Mouse (Mus musculus): ENCODE results near the gene Col15a1. TPM values are rescaled to one million over a fixed set of nuclear protein-coding genes. Genes with fewer than 3 reads are reported as not detected.
A peak's percentile ranks its signal among the peaks of the same experiment; 100 is the strongest.

Gene Col15a1
- polyA plus RNA-seq, 1 experiment: 3.5 TPM

GRCm38 (mm10) chr4:47227756-47228155 lies 19.8 kb downstream of the Col15a1 start:
- WGBS: 86% methylated on average over 6 of the region's 6 CpGs
- H3K27ac ChIP-seq (ENCODE audit: insufficient read depth, low read length): no peak overlapping the region
- H3K4me1 ChIP-seq (ENCODE audit: control insufficient read depth, insufficient read depth, insufficient read length): no peaks in the 10 kb centered on the region
- no peak for DNase-seq (ENCODE audit: low read depth in 1 of 2, low spot score in 2 of 2)
- H3K36me3 ChIP-seq (ENCODE audit: control insufficient read depth, insufficient read depth, low read length): no peaks in the 10 kb centered on the region
- TF ChIP-seq CTCF (IDR thresholded peaks at IDR 0.05; ENCODE audit: extremely low read depth, insufficient read depth, insufficient read length, insufficient replicate concordance) (no peak), POLR2A (IDR thresholded peaks at IDR 0.05; ENCODE audit: low read depth, low read length) (no peak)
- no peaks in the 10 kb centered on the region for H3K27me3 ChIP-seq (ENCODE audit: control insufficient read depth, insufficient read depth, low read length)
- H3K4me3 ChIP-seq (ENCODE audit: extremely low read depth, insufficient read depth, insufficient read length): no peak overlapping the region

- H3K36me3 ChIP-seq (ENCODE audit: control insufficient read depth, insufficient read depth, low read length): no peaks in the 10 kb centered on the region
- WGBS: 81% methylated on average over 5 of the region's 5 CpGs
- TF ChIP-seq CTCF (IDR thresholded peaks at IDR 0.05; ENCODE audit: extremely low read depth, insufficient read depth, insufficient read length, insufficient replicate concordance) (no peak), POLR2A (IDR thresholded peaks at IDR 0.05; ENCODE audit: low read depth, low read length) (no peak)
These were observed 21.0 kb downstream of the Col15a1 start for GRCm38 (mm10) chr4:47228945-47229344.

GRCm38 (mm10) chr4:47230498-47230897 lies 22.5 kb downstream of the Col15a1 start:
- 82% methylated on average over 7 of the region's 7 CpGs for WGBS
- TF ChIP-seq POLR2A (IDR thresholded peaks at IDR 0.05; ENCODE audit: low read depth, low read length) (no peak), CTCF (IDR thresholded peaks at IDR 0.05; ENCODE audit: extremely low read depth, insufficient read depth, insufficient read length, insufficient replicate concordance) (no peak)
- no peaks in the 10 kb centered on the region for H3K27me3 ChIP-seq (ENCODE audit: control insufficient read depth, insufficient read depth, low read length)

More at GRCm38 (mm10) chr4:47228945-47229344, 21.0 kb downstream of the Col15a1 start:
- Histone ChIP-seq H3K4me1 (ENCODE audit: control insufficient read depth, insufficient read depth, insufficient read length) (no peaks in the 10 kb centered on the region), H3K4me3 (ENCODE audit: extremely low read depth, insufficient read depth, insufficient read length) (no peak overlapping the region), H3K27me3 (ENCODE audit: control insufficient read depth, insufficient read depth, low read length) (no peaks in the 10 kb centered on the region), H3K27ac (ENCODE audit: insufficient read depth, low read length) (no peak overlapping the region)
- DNase-seq (ENCODE audit: low read depth in 1 of 2, low spot score in 2 of 2): no peak

DNA sequence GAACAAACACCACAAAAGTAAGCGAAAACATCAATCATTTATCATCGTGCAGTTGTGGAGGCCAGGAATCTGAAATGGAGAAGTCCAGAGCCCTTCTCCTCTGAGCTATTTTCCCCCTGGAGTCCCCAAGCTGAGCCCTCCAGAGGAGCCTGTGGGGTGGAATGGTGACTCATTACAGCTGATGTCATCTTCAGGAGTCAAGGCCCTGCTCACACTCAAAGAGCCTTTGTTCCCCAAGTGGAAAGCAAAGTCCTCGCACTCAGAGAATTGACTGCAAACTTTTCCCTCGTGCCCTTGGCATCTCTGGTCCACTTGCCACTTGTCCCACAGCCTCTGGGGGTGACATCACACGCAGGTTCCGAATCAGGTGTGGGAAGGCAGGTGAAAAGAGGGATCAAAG lies 23.4 kb downstream of the Col15a1 start:
- Histone ChIP-seq H3K4me3 (ENCODE audit: extremely low read depth, insufficient read depth, insufficient read length) (no peak overlapping the region), H3K27ac (ENCODE audit: insufficient read depth, low read length) (no peak overlapping the region), H3K4me1 (ENCODE audit: control insufficient read depth, insufficient read depth, insufficient read length) (no peaks in the 10 kb centered on the region; the same call in 1 of the 2 replicates), H3K36me3 (ENCODE audit: control insufficient read depth, insufficient read depth, low read length) (no peaks in the 10 kb centered on the region), H3K27me3 (ENCODE audit: control insufficient read depth, insufficient read depth, low read length) (no peaks in the 10 kb centered on the region)
- TF ChIP-seq CTCF (IDR thresholded peaks at IDR 0.05; ENCODE audit: extremely low read depth, insufficient read depth, insufficient read length, insufficient replicate concordance) (no peak), POLR2A (IDR thresholded peaks at IDR 0.05; ENCODE audit: low read depth, low read length) (no peak)
- no peak for DNase-seq (ENCODE audit: low read depth in 1 of 2, low spot score in 2 of 2)
- WGBS: 73% methylated on average over 6 of the region's 6 CpGs

More at GRCm38 (mm10) chr4:47230498-47230897, 22.5 kb downstream of the Col15a1 start:
- Histone ChIP-seq H3K4me3 (ENCODE audit: extremely low read depth, insufficient read depth, insufficient read length) (no peak overlapping the region), H3K4me1 (ENCODE audit: control insufficient read depth, insufficient read depth, insufficient read length) (no peaks in the 10 kb centered on the region; the same call in 1 of the 2 replicates), H3K36me3 (ENCODE audit: control insufficient read depth, insufficient read depth, low read length) (no peaks in the 10 kb centered on the region), H3K27ac (ENCODE audit: insufficient read depth, low read length) (no peak overlapping the region)
- no peak for DNase-seq (ENCODE audit: low read depth in 1 of 2, low spot score in 2 of 2)

- H3K4me1 ChIP-seq (ENCODE audit: control insufficient read depth, insufficient read depth, insufficient read length): no peaks in the 10 kb centered on the region; the same call in 1 of the 2 replicates
- H3K27me3 ChIP-seq (ENCODE audit: control insufficient read depth, insufficient read depth, low read length): no peaks in the 10 kb centered on the region
- H3K36me3 ChIP-seq (ENCODE audit: control insufficient read depth, insufficient read depth, low read length): no peaks in the 10 kb centered on the region
- H3K27ac ChIP-seq (ENCODE audit: insufficient read depth, low read length): no peak overlapping the region
- WGBS: 86% methylated on average over 14 of the region's 14 CpGs
- TF ChIP-seq POLR2A (IDR thresholded peaks at IDR 0.05; ENCODE audit: low read depth, low read length) (no peak), CTCF (IDR thresholded peaks at IDR 0.05; ENCODE audit: extremely low read depth, insufficient read depth, insufficient read length, insufficient replicate concordance) (no peak)
- H3K4me3 ChIP-seq (ENCODE audit: extremely low read depth, insufficient read depth, insufficient read length): no peak overlapping the region
- DNase-seq (ENCODE audit: low read depth in 1 of 2, low spot score in 2 of 2): no peak
These were observed 25.4 kb downstream of the Col15a1 start for GRCm38 (mm10) chr4:47233192-47233835.

GRCm38 (mm10) chr4:47234667-47235267 lies 26.8 kb downstream of the Col15a1 start:
- H3K4me1 ChIP-seq (ENCODE audit: control insufficient read depth, insufficient read depth, insufficient read length): no peaks in the 10 kb centered on the region; the same call in 1 of the 2 replicates
- TF ChIP-seq CTCF (IDR thresholded peaks at IDR 0.05; ENCODE audit: extremely low read depth, insufficient read depth, insufficient read length, insufficient replicate concordance) (peak; percentile 88), POLR2A (IDR thresholded peaks at IDR 0.05; ENCODE audit: low read depth, low read length) (no peak)
- H3K36me3 ChIP-seq (ENCODE audit: control insufficient read depth, insufficient read depth, low read length): no peaks in the 10 kb centered on the region
- no peaks in the 10 kb centered on the region for H3K27me3 ChIP-seq (ENCODE audit: control insufficient read depth, insufficient read depth, low read length)
- 16% methylated on average over 17 of the region's 17 CpGs for WGBS
- DNase-seq (ENCODE audit: low read depth in 1 of 2, low spot score in 2 of 2): peak in 1 of 2 experiments; percentile 49
- no peak overlapping the region for H3K27ac ChIP-seq (ENCODE audit: insufficient read depth, low read length)
- no peak overlapping the region for H3K4me3 ChIP-seq (ENCODE audit: extremely low read depth, insufficient read depth, insufficient read length)

DNA sequence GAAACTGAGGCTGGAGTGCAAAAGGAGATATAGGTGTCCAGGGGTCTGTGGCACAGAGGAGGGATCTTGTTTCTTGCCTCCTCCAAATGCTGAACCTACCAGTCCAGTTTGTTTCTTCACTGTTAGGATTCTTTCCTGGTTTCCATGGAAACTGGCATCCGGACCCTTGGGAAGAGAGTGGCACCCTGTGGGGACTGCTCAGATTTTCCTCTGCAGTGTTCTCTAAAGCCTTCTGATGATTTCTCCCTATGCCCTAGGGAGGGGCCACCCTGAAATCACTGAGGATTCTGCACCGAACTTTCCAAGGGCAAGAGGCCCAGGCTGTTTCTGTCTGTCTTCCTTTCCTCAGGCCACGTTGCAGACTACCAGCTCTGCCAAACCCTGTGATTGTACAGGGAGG lies 27.4 kb downstream of the Col15a1 start:
- H3K27me3 ChIP-seq (ENCODE audit: control insufficient read depth, insufficient read depth, low read length): no peaks in the 10 kb centered on the region
- H3K36me3 ChIP-seq (ENCODE audit: control insufficient read depth, insufficient read depth, low read length): no peaks in the 10 kb centered on the region
- H3K4me3 ChIP-seq (ENCODE audit: extremely low read depth, insufficient read depth, insufficient read length): no peak overlapping the region
- 81% methylated on average over 3 of the region's 3 CpGs for WGBS
- no peaks in the 10 kb centered on the region; the same call in 1 of the 2 replicates for H3K4me1 ChIP-seq (ENCODE audit: control insufficient read depth, insufficient read depth, insufficient read length)
- no peak for DNase-seq (ENCODE audit: low read depth in 1 of 2, low spot score in 2 of 2)
- TF ChIP-seq POLR2A (IDR thresholded peaks at IDR 0.05; ENCODE audit: low read depth, low read length): no peak
- TF ChIP-seq CTCF (IDR thresholded peaks at IDR 0.05; ENCODE audit: extremely low read depth, insufficient read depth, insufficient read length, insufficient replicate concordance): no peak
- no peak overlapping the region for H3K27ac ChIP-seq (ENCODE audit: insufficient read depth, low read length)
